Mouse (Mus musculus): ENCODE data around the gene Cenpx. TPM values are rescaled to one million over a fixed set of nuclear protein-coding genes. Genes with fewer than 3 reads are reported as not detected.

Cenpx gene
- total and polyA plus RNA-seq, 2 experiments from 2014 or later: 28.5 to 91.3 TPM

- Histone ChIP-seq H3K4me2 (ENCODE audit: low read depth) (peak within 1 kb of the TSS; percentile 71), H3K9ac (peak within 1 kb of the TSS; percentile 70), H3K4me1 (ENCODE audit: insufficient read depth) (peaks cover 10% of the 10 kb centered on the region), H3K36me3 (ENCODE audit: insufficient read depth) (peaks cover 10% of the 10 kb centered on the region), H3K27ac (ENCODE audit: low read depth, low read length) (peak within 1 kb of the TSS; percentile 84), H3K4me3 (ENCODE audit: low read depth, low read length) (peak within 1 kb of the TSS; percentile 82), H3K27me3 (ENCODE audit: insufficient read depth, low read length) (no peaks in the 10 kb centered on the region), H3K9me3 (ENCODE audit: low read length) (no peaks in the 10 kb centered on the region)
- DNase-seq (peak; percentile 96), ATAC-seq (peak; percentile 98)
- no peak for TF ChIP-seq CTCF (IDR thresholded peaks at IDR 0.05; ENCODE audit: low read depth)
- WGBS: 4% methylated on average over 81 of the region's 83 CpGs
Measured at GRCm38 (mm10) chr11:120672687-120673593, 40.6 kb downstream of the Cenpx start, which contains the start of gene Aspscr1. Gene Aspscr1, plus strand, starts transcription at chr11:120672973.

DNA sequence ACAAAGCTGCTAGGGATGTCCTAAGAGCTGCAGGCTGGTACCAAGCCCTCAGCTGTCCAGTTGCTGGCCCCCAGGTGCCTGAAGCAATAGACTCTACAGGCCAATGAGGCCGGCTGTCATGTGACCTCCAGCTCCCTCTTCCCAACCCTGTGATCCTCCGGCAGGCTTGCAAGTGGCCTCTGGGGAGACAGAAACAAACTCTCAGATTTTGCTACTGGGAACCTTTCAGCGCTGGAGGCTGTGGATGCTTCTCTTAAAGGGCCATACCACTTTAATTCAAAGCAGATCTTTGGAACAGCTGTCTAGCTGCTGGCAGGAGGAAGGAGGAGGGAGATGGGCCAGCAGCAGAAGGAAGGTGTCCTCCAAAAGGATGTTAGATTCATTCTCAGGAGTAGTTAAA is 46.9 kb downstream of the Cenpx start:
- no peak overlapping the region for H3K27ac ChIP-seq (ENCODE audit: low read depth, low read length)
- H3K27me3 ChIP-seq (ENCODE audit: insufficient read depth, low read length): peaks cover 15% of the 10 kb centered on the region
- 8% methylated on average over 3 of the region's 3 CpGs for WGBS
- ATAC-seq (no peak), DNase-seq (no peak)
- no peaks in the 10 kb centered on the region for H3K36me3 ChIP-seq (ENCODE audit: insufficient read depth)
- no peaks in the 10 kb centered on the region for H3K4me1 ChIP-seq (ENCODE audit: insufficient read depth)
- TF ChIP-seq CTCF (IDR thresholded peaks at IDR 0.05; ENCODE audit: low read depth): no peak
- H3K9ac ChIP-seq: no peak overlapping the region
- no peaks in the 10 kb centered on the region for H3K9me3 ChIP-seq (ENCODE audit: low read length)
- H3K4me3 ChIP-seq (ENCODE audit: low read depth, low read length): no peak overlapping the region
- H3K4me2 ChIP-seq (ENCODE audit: low read depth): no peak overlapping the region

DNA sequence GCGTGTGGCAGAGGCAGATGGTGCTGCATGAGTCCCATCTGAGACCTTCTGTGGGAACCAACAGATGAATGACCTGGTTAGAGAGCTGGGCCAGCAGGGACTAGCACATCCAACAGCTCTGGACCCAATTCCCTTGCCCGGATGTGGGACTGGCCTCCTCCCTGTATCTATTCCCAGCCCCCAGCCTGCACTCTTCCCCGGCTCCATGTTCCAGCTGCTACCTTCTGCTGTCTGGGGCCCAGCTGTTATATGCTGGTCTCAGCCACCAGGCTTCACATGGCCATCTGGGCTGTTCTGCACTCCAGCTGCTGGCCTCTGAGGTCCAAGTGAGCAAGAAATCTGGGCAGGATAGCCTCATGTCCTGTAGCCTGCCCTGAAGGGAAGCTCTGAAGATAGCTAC is 48.1 kb downstream of the Cenpx start:
- Histone ChIP-seq H3K9me3 (ENCODE audit: low read length) (no peaks in the 10 kb centered on the region), H3K36me3 (ENCODE audit: insufficient read depth) (no peaks in the 10 kb centered on the region), H3K27ac (ENCODE audit: low read depth, low read length) (no peak overlapping the region), H3K4me3 (ENCODE audit: low read depth, low read length) (no peak overlapping the region), H3K4me2 (ENCODE audit: low read depth) (no peak overlapping the region), H3K9ac (no peak overlapping the region), H3K27me3 (ENCODE audit: insufficient read depth, low read length) (peaks cover 27% of the 10 kb centered on the region), H3K4me1 (ENCODE audit: insufficient read depth) (no peaks in the 10 kb centered on the region)
- no peak for TF ChIP-seq CTCF (IDR thresholded peaks at IDR 0.05; ENCODE audit: low read depth)
- WGBS: 87% methylated on average over 3 of the region's 3 CpGs
- DNase-seq (no peak), ATAC-seq (no peak)

GRCm38 (mm10) chr11:120663714-120664113 is 49.8 kb downstream of the Cenpx start:
- H3K27me3 ChIP-seq (ENCODE audit: insufficient read depth, low read length): peaks cover 43% of the 10 kb centered on the region
- 63% methylated on average over 5 of the region's 5 CpGs for WGBS
- no peak for TF ChIP-seq CTCF (IDR thresholded peaks at IDR 0.05; ENCODE audit: low read depth)
- no peak for DNase-seq
- H3K9ac ChIP-seq: no peak overlapping the region
- no peak overlapping the region for H3K4me2 ChIP-seq (ENCODE audit: low read depth)
- no peak overlapping the region for H3K27ac ChIP-seq (ENCODE audit: low read depth, low read length)
- no peaks in the 10 kb centered on the region for H3K4me1 ChIP-seq (ENCODE audit: insufficient read depth)
- ATAC-seq: no peak
- no peaks in the 10 kb centered on the region for H3K9me3 ChIP-seq (ENCODE audit: low read length)
- H3K36me3 ChIP-seq (ENCODE audit: insufficient read depth): no peaks in the 10 kb centered on the region
- no peak overlapping the region for H3K4me3 ChIP-seq (ENCODE audit: low read depth, low read length)

DNA sequence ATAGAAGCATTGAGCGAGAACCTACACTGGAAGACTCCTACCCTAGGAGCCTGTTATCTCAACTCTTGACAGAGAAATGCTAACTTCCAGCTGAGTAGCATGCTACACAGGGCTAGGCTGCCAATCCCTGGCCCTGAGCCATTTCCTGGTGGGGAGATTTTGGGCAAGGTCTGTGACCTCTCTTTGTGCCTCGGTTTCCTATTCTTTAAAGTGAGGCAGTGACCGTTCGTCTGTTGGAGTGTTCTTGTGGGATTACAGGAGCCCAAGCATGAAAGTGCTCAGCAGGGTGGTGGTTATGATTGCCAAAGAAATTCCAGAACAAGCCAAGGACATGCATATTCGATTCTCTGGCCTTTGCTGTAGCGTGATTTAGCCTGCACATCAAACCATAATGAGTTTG is 50.8 kb downstream of the Cenpx start:
- 37% methylated on average over 6 of the region's 6 CpGs for WGBS
- no peak for TF ChIP-seq CTCF (IDR thresholded peaks at IDR 0.05; ENCODE audit: low read depth)

GRCm38 (mm10) chr11:120661076-120661460 is 52.5 kb downstream of the Cenpx start, which contains the start of gene Notum:
Gene Notum, minus strand, starts transcription at chr11:120661175.
- no peak for DNase-seq
- Histone ChIP-seq H3K27ac (ENCODE audit: low read depth, low read length) (no peak within 1 kb of the TSS), H3K4me3 (ENCODE audit: low read depth, low read length) (peak within 1 kb of the TSS; percentile 38), H3K9me3 (ENCODE audit: low read length) (no peaks in the 10 kb centered on the region), H3K36me3 (ENCODE audit: insufficient read depth) (no peaks in the 10 kb centered on the region), H3K9ac (peak within 1 kb of the TSS; percentile 37; the same call in 1 of the 2 replicates), H3K27me3 (ENCODE audit: insufficient read depth, low read length) (peaks cover 64% of the 10 kb centered on the region), H3K4me2 (ENCODE audit: low read depth) (peak within 1 kb of the TSS; percentile 58), H3K4me1 (ENCODE audit: insufficient read depth) (no peaks in the 10 kb centered on the region)
- 1% methylated on average over 35 of the region's 35 CpGs for WGBS
- TF ChIP-seq CTCF (IDR thresholded peaks at IDR 0.05; ENCODE audit: low read depth): no peak
- peak; percentile 16; the same call in 1 of the 2 replicates for ATAC-seq

More for the DNA sequence above, 50.8 kb downstream of the Cenpx start:
- Histone ChIP-seq H3K27ac (ENCODE audit: low read depth, low read length) (no peak overlapping the region), H3K4me2 (ENCODE audit: low read depth) (no peak overlapping the region), H3K4me1 (ENCODE audit: insufficient read depth) (no peaks in the 10 kb centered on the region), H3K27me3 (ENCODE audit: insufficient read depth, low read length) (peaks cover 53% of the 10 kb centered on the region), H3K9me3 (ENCODE audit: low read length) (no peaks in the 10 kb centered on the region), H3K36me3 (ENCODE audit: insufficient read depth) (no peaks in the 10 kb centered on the region), H3K4me3 (ENCODE audit: low read depth, low read length) (no peak overlapping the region), H3K9ac (no peak overlapping the region)
- ATAC-seq: no peak
- no peak for DNase-seq

Other genes starting within 250 kb of the Cenpx start
- 35.2 and 37.8 TPM in 2 replicates for gene Arl16, start 246.1 kb downstream of the Cenpx start, total RNA-seq (2014; rRNA removed)
- 40.3 and 56.4 TPM in 2 replicates for gene Arl16, start 246.1 kb downstream of the Cenpx start, polyA plus RNA-seq (2015; fragmentation: Nextera tagmentation; extraction: Ambion mirVana)
- gene Mrpl12, start 229.1 kb downstream of the Cenpx start, total RNA-seq (2014; rRNA removed): 42.6 and 49.9 TPM in 2 replicates
- gene Mrpl12, start 229.1 kb downstream of the Cenpx start, polyA plus RNA-seq (2015; fragmentation: Nextera tagmentation; extraction: Ambion mirVana): 143 and 179 TPM in 2 replicates
- gene Slc25a10, start 221.9 kb downstream of the Cenpx start, total RNA-seq (2014; rRNA removed): 20.9 and 22.8 TPM in 2 replicates
- gene Slc25a10, start 221.9 kb downstream of the Cenpx start, polyA plus RNA-seq (2015; fragmentation: Nextera tagmentation; extraction: Ambion mirVana): 20.5 and 21.1 TPM in 2 replicates
- gene Gcgr, start 183.0 kb downstream of the Cenpx start, total RNA-seq (2014; rRNA removed): not detected in 2 replicates
- 0.09 and 0.22 TPM in 2 replicates for gene Gcgr, start 183.0 kb downstream of the Cenpx start, polyA plus RNA-seq (2015; fragmentation: Nextera tagmentation; extraction: Ambion mirVana)
- gene Mcrip1, start 164.0 kb downstream of the Cenpx start, total RNA-seq (2014; rRNA removed): 103 and 105 TPM in 2 replicates
- 261 and 275 TPM in 2 replicates for gene Mcrip1, start 164.0 kb downstream of the Cenpx start, polyA plus RNA-seq (2015; fragmentation: Nextera tagmentation; extraction: Ambion mirVana)
- gene Ppp1r27, start 162.6 kb downstream of the Cenpx start, total RNA-seq (2014; rRNA removed): not detected in 2 replicates
- gene Ppp1r27, start 162.6 kb downstream of the Cenpx start, polyA plus RNA-seq (2015; fragmentation: Nextera tagmentation; extraction: Ambion mirVana): not detected in 2 replicates
- 162 and 174 TPM in 2 replicates for gene P4hb, start 140.5 kb downstream of the Cenpx start, total RNA-seq (2014; rRNA removed)
- 208 and 218 TPM in 2 replicates for gene P4hb, start 140.5 kb downstream of the Cenpx start, polyA plus RNA-seq (2015; fragmentation: Nextera tagmentation; extraction: Ambion mirVana)
- gene Arhgdia, start 132.1 kb downstream of the Cenpx start, total RNA-seq (2014; rRNA removed): 214 and 237 TPM in 2 replicates
- 416 and 435 TPM in 2 replicates for gene Arhgdia, start 132.1 kb downstream of the Cenpx start, polyA plus RNA-seq (2015; fragmentation: Nextera tagmentation; extraction: Ambion mirVana)
- gene Alyref, start 115.4 kb downstream of the Cenpx start, total RNA-seq (2014; rRNA removed): 99.8 and 111 TPM in 2 replicates
- 207 and 238 TPM in 2 replicates for gene Alyref, start 115.4 kb downstream of the Cenpx start, polyA plus RNA-seq (2015; fragmentation: Nextera tagmentation; extraction: Ambion mirVana)
- gene Anapc11, start 115.3 kb downstream of the Cenpx start, total RNA-seq (2014; rRNA removed): 54.2 and 64.2 TPM in 2 replicates
- 207 and 226 TPM in 2 replicates for gene Anapc11, start 115.3 kb downstream of the Cenpx start, polyA plus RNA-seq (2015; fragmentation: Nextera tagmentation; extraction: Ambion mirVana)
- not detected in 2 replicates for gene Npb, start 105.3 kb downstream of the Cenpx start, total RNA-seq (2014; rRNA removed)
- gene Npb, start 105.3 kb downstream of the Cenpx start, polyA plus RNA-seq (2015; fragmentation: Nextera tagmentation; extraction: Ambion mirVana): 0.42 and 0.80 TPM in 2 replicates
- gene Pcyt2, start 95.8 kb downstream of the Cenpx start, total RNA-seq (2014; rRNA removed): 102 and 129 TPM in 2 replicates
- 107 and 117 TPM in 2 replicates for gene Pcyt2, start 95.8 kb downstream of the Cenpx start, polyA plus RNA-seq (2015; fragmentation: Nextera tagmentation; extraction: Ambion mirVana)
- 48.7 and 51.8 TPM in 2 replicates for gene Sirt7, start 88.5 kb downstream of the Cenpx start, total RNA-seq (2014; rRNA removed)
- 37.4 and 40.7 TPM in 2 replicates for gene Sirt7, start 88.5 kb downstream of the Cenpx start, polyA plus RNA-seq (2015; fragmentation: Nextera tagmentation; extraction: Ambion mirVana)
- gene Mafg, start 80.1 kb downstream of the Cenpx start, total RNA-seq (2014; rRNA removed): 37.5 and 40.1 TPM in 2 replicates
- 24.6 and 39.7 TPM in 2 replicates for gene Mafg, start 80.1 kb downstream of the Cenpx start, polyA plus RNA-seq (2015; fragmentation: Nextera tagmentation; extraction: Ambion mirVana)
- 8.7 and 13.8 TPM in 2 replicates for gene Pycr1, start 70.0 kb downstream of the Cenpx start, total RNA-seq (2014; rRNA removed)
- 19.5 and 23.0 TPM in 2 replicates for gene Pycr1, start 70.0 kb downstream of the Cenpx start, polyA plus RNA-seq (2015; fragmentation: Nextera tagmentation; extraction: Ambion mirVana)
- 1.1 and 3.2 TPM in 2 replicates for gene Myadml2, start 65.6 kb downstream of the Cenpx start, total RNA-seq (2014; rRNA removed)
- gene Myadml2, start 65.6 kb downstream of the Cenpx start, polyA plus RNA-seq (2015; fragmentation: Nextera tagmentation; extraction: Ambion mirVana): 1.3 and 1.5 TPM in 2 replicates
- gene Notum, start 52.6 kb downstream of the Cenpx start, total RNA-seq (2014; rRNA removed): 5.5 and 5.9 TPM in 2 replicates
- 3.6 and 4.9 TPM in 2 replicates for gene Notum, start 52.6 kb downstream of the Cenpx start, polyA plus RNA-seq (2015; fragmentation: Nextera tagmentation; extraction: Ambion mirVana)
- gene Aspscr1, start 40.8 kb downstream of the Cenpx start, total RNA-seq (2014; rRNA removed): 97.7 and 102 TPM in 2 replicates
- 137 and 139 TPM in 2 replicates for gene Aspscr1, start 40.8 kb downstream of the Cenpx start, polyA plus RNA-seq (2015; fragmentation: Nextera tagmentation; extraction: Ambion mirVana)
- gene Lrrc45, start 187 bp upstream of the Cenpx start, total RNA-seq (2014; rRNA removed): 57.6 and 58.4 TPM in 2 replicates
- gene Lrrc45, start 187 bp upstream of the Cenpx start, polyA plus RNA-seq (2015; fragmentation: Nextera tagmentation; extraction: Ambion mirVana): 31.0 and 41.0 TPM in 2 replicates
- 598 and 666 TPM in 2 replicates for gene Rac3, start 7.7 kb upstream of the Cenpx start, total RNA-seq (2014; rRNA removed)
- 681 and 697 TPM in 2 replicates for gene Rac3, start 7.7 kb upstream of the Cenpx start, polyA plus RNA-seq (2015; fragmentation: Nextera tagmentation; extraction: Ambion mirVana)
- gene Dcxr, start 13.5 kb upstream of the Cenpx start, total RNA-seq (2014; rRNA removed): 7.2 and 13.2 TPM in 2 replicates
- 11.2 and 12.7 TPM in 2 replicates for gene Dcxr, start 13.5 kb upstream of the Cenpx start, polyA plus RNA-seq (2015; fragmentation: Nextera tagmentation; extraction: Ambion mirVana)
- gene Cbr2, start 18.4 kb upstream of the Cenpx start, total RNA-seq (2014; rRNA removed): 3.6 and 4.8 TPM in 2 replicates
- 3.1 and 4.9 TPM in 2 replicates for gene Cbr2, start 18.4 kb upstream of the Cenpx start, polyA plus RNA-seq (2015; fragmentation: Nextera tagmentation; extraction: Ambion mirVana)
- 0.95 and 1.8 TPM in 2 replicates for gene Hmga1b, start 49.1 kb upstream of the Cenpx start, total RNA-seq (2014; rRNA removed)
- gene Hmga1b, start 49.1 kb upstream of the Cenpx start, polyA plus RNA-seq (2015; fragmentation: Nextera tagmentation; extraction: Ambion mirVana): 1.6 and 1.7 TPM in 2 replicates
- 61.9 and 82.8 TPM in 2 replicates for gene Rfng, start 70.5 kb upstream of the Cenpx start, total RNA-seq (2014; rRNA removed)
- gene Rfng, start 70.5 kb upstream of the Cenpx start, polyA plus RNA-seq (2015; fragmentation: Nextera tagmentation; extraction: Ambion mirVana): 114 and 125 TPM in 2 replicates
- gene Gps1, start 70.5 kb upstream of the Cenpx start, total RNA-seq (2014; rRNA removed): 228 and 240 TPM in 2 replicates
- 240 and 244 TPM in 2 replicates for gene Gps1, start 70.5 kb upstream of the Cenpx start, polyA plus RNA-seq (2015; fragmentation: Nextera tagmentation; extraction: Ambion mirVana)
- 43.0 and 52.0 TPM in 2 replicates for gene Dus1l, start 82.7 kb upstream of the Cenpx start, total RNA-seq (2014; rRNA removed)
- 36.1 and 38.6 TPM in 2 replicates for gene Dus1l, start 82.7 kb upstream of the Cenpx start, polyA plus RNA-seq (2015; fragmentation: Nextera tagmentation; extraction: Ambion mirVana)
- 328 and 364 TPM in 2 replicates for gene Fasn, start 110.8 kb upstream of the Cenpx start, total RNA-seq (2014; rRNA removed)
- 72.5 and 75.6 TPM in 2 replicates for gene Fasn, start 110.8 kb upstream of the Cenpx start, polyA plus RNA-seq (2015; fragmentation: Nextera tagmentation; extraction: Ambion mirVana)
- 8.8 and 11.6 TPM in 2 replicates for gene Ccdc57, start 219.1 kb upstream of the Cenpx start, total RNA-seq (2014; rRNA removed)
- gene Ccdc57, start 219.1 kb upstream of the Cenpx start, polyA plus RNA-seq (2015; fragmentation: Nextera tagmentation; extraction: Ambion mirVana): 4.9 and 6.9 TPM in 2 replicates
- gene Slc16a3, start 234.7 kb upstream of the Cenpx start, total RNA-seq (2014; rRNA removed): 7.2 and 9.0 TPM in 2 replicates
- 2.6 and 3.6 TPM in 2 replicates for gene Slc16a3, start 234.7 kb upstream of the Cenpx start, polyA plus RNA-seq (2015; fragmentation: Nextera tagmentation; extraction: Ambion mirVana)